Mouse (Mus musculus): Measurements from ENCODE around the gene Rpl11. TPM values are rescaled to one million over a fixed set of nuclear protein-coding genes. Genes with fewer than 3 reads are reported as not detected.
"Not testable (repeated sequence)": the region's sequence is repeated elsewhere in the genome, so short reads cannot be mapped to it uniquely, and the experiment has no call there.

Rpl11 gene
- polyA plus RNA-seq (2016; fragmentation: Nextera tagmentation; extraction: Ambion mirVana), result 485 and 525 TPM in 2 replicates

GRCm38 (mm10) chr4:136053247-136053596 is at the start of gene Rpl11:
TSS of gene Rpl11 (minus strand) at chr4:136053428.
- Histone ChIP-seq H3K36me3 (replicated peaks) (peaks cover 42% of the 10 kb centered on the region), H3K27ac (peak within 1 kb of the TSS; percentile 100), H3K27me3 (ENCODE audit: poor library complexity, severe bottlenecking) (no peaks in the 10 kb centered on the region), H3K4me3 (peak within 1 kb of the TSS; percentile 96), H3K9me3 (no peaks in the 10 kb centered on the region), H3K4me1 (peaks cover 30% of the 10 kb centered on the region)
- under 1% methylated on average over 21 of the region's 21 CpGs for WGBS
- DNase-seq (ENCODE audit: extremely low spot score, low spot score), result peak; percentile 95

- not testable (repeated sequence) for DNase-seq (ENCODE audit: extremely low spot score, low spot score); H3K9me3 ChIP-seq; H3K36me3 ChIP-seq (replicated peaks); H3K4me3 ChIP-seq; H3K27ac ChIP-seq
- Histone ChIP-seq H3K4me1 (peaks cover 29% of the 10 kb centered on the region), H3K27me3 (ENCODE audit: poor library complexity, severe bottlenecking) (peaks cover 38% of the 10 kb centered on the region)
- WGBS, result 84% methylated on average over 4 of the region's 4 CpGs
Measured at GRCm38 (mm10) chr4:136101753-136102152, 48.5 kb upstream of the Rpl11 start.

- no peak for DNase-seq (ENCODE audit: extremely low spot score, low spot score)
- H3K4me3 ChIP-seq, result no peak overlapping the region
- WGBS, result 77% methylated on average over 12 of the region's 12 CpGs
- no peaks in the 10 kb centered on the region for H3K36me3 ChIP-seq (replicated peaks)
- H3K9me3 ChIP-seq, result no peaks in the 10 kb centered on the region
- peaks cover 33% of the 10 kb centered on the region for H3K4me1 ChIP-seq
- no peak overlapping the region for H3K27ac ChIP-seq
- peaks cover 45% of the 10 kb centered on the region for H3K27me3 ChIP-seq (ENCODE audit: poor library complexity, severe bottlenecking)
Measured at GRCm38 (mm10) chr4:136100396-136101070, 47.3 kb upstream of the Rpl11 start.

- DNase-seq (ENCODE audit: extremely low spot score, low spot score), result no peak
- H3K9me3 ChIP-seq, result no peaks in the 10 kb centered on the region
- 88% methylated on average over 3 of the region's 3 CpGs for WGBS
- peaks cover 28% of the 10 kb centered on the region for H3K27me3 ChIP-seq (ENCODE audit: poor library complexity, severe bottlenecking)
- no peak overlapping the region for H3K4me3 ChIP-seq
- no peak overlapping the region for H3K27ac ChIP-seq
- no peaks in the 10 kb centered on the region for H3K36me3 ChIP-seq (replicated peaks)
- peaks cover 29% of the 10 kb centered on the region for H3K4me1 ChIP-seq
Measured at GRCm38 (mm10) chr4:136098446-136098845, 45.2 kb upstream of the Rpl11 start.

GRCm38 (mm10) chr4:136096446-136097113 is 43.4 kb upstream of the Rpl11 start:
- Histone ChIP-seq H3K27me3 (ENCODE audit: poor library complexity, severe bottlenecking) (peaks cover 17% of the 10 kb centered on the region; the same call in 1 of the 2 replicates), H3K9me3 (peaks cover 11% of the 10 kb centered on the region; the same call in 1 of the 2 replicates), H3K4me3 (no peak overlapping the region), H3K27ac (0 out of 2 replicates have a peak overlapping the region, but pooled peaks have one; percentile 40), H3K4me1 (peaks cover 29% of the 10 kb centered on the region), H3K36me3 (replicated peaks) (no peaks in the 10 kb centered on the region)
- no peak for DNase-seq (ENCODE audit: extremely low spot score, low spot score)
- 62% methylated on average over 11 of the region's 11 CpGs for WGBS

- Histone ChIP-seq H3K27me3 (ENCODE audit: poor library complexity, severe bottlenecking) (peaks cover 17% of the 10 kb centered on the region; the same call in 1 of the 2 replicates), H3K27ac (0 out of 2 replicates have a peak overlapping the region, but pooled peaks have one; percentile 44), H3K36me3 (replicated peaks) (no peaks in the 10 kb centered on the region), H3K9me3 (peaks cover 11% of the 10 kb centered on the region; the same call in 1 of the 2 replicates), H3K4me1 (peaks cover 29% of the 10 kb centered on the region), H3K4me3 (no peak overlapping the region)
- DNase-seq (ENCODE audit: extremely low spot score, low spot score), result no peak
- 81% methylated on average over 9 of the region's 9 CpGs for WGBS
Measured at GRCm38 (mm10) chr4:136095490-136096105, 42.4 kb upstream of the Rpl11 start.

GRCm38 (mm10) chr4:136094519-136095219 is 41.4 kb upstream of the Rpl11 start:
- Histone ChIP-seq H3K27ac (peak overlapping the region; percentile 44), H3K9me3 (peaks cover 11% of the 10 kb centered on the region; the same call in 1 of the 2 replicates), H3K27me3 (ENCODE audit: poor library complexity, severe bottlenecking) (peaks cover 17% of the 10 kb centered on the region; the same call in 1 of the 2 replicates), H3K4me1 (peaks cover 32% of the 10 kb centered on the region), H3K36me3 (replicated peaks) (no peaks in the 10 kb centered on the region), H3K4me3 (no peak overlapping the region)
- WGBS, result 82% methylated on average over 18 of the region's 18 CpGs
- no peak for DNase-seq (ENCODE audit: extremely low spot score, low spot score)

GRCm38 (mm10) chr4:136092498-136092897 is 39.3 kb upstream of the Rpl11 start:
- Histone ChIP-seq H3K4me1 (peaks cover 48% of the 10 kb centered on the region), H3K27me3 (ENCODE audit: poor library complexity, severe bottlenecking) (peaks cover 17% of the 10 kb centered on the region; the same call in 1 of the 2 replicates), H3K27ac (no peak overlapping the region), H3K36me3 (replicated peaks) (no peaks in the 10 kb centered on the region), H3K4me3 (no peak overlapping the region), H3K9me3 (peaks cover 11% of the 10 kb centered on the region; the same call in 1 of the 2 replicates)
- no peak for DNase-seq (ENCODE audit: extremely low spot score, low spot score)
- WGBS, result 89% methylated on average over 7 of the region's 7 CpGs

GRCm38 (mm10) chr4:136091346-136091745 is 38.1 kb upstream of the Rpl11 start:
- Histone ChIP-seq H3K27me3 (ENCODE audit: poor library complexity, severe bottlenecking) (peaks cover 12% of the 10 kb centered on the region; the same call in 1 of the 2 replicates), H3K36me3 (replicated peaks) (no peaks in the 10 kb centered on the region), H3K27ac (no peak overlapping the region), H3K9me3 (peaks cover 11% of the 10 kb centered on the region; the same call in 1 of the 2 replicates), H3K4me3 (no peak overlapping the region), H3K4me1 (peaks cover 43% of the 10 kb centered on the region)
- no peak for DNase-seq (ENCODE audit: extremely low spot score, low spot score)
- WGBS, result 95% methylated on average over 4 of the region's 4 CpGs

- peak overlapping the region; percentile 76; the same call in 1 of the 2 replicates for H3K27ac ChIP-seq
- H3K9me3 ChIP-seq, result peaks cover 11% of the 10 kb centered on the region; the same call in 1 of the 2 replicates
- no peaks in the 10 kb centered on the region; the same call in 1 of the 2 replicates for H3K27me3 ChIP-seq (ENCODE audit: poor library complexity, severe bottlenecking)
- WGBS, result 59% methylated on average over 11 of the region's 11 CpGs
- peaks cover 31% of the 10 kb centered on the region for H3K4me1 ChIP-seq
- no peak for DNase-seq (ENCODE audit: extremely low spot score, low spot score)
- no peak overlapping the region for H3K4me3 ChIP-seq
- no peaks in the 10 kb centered on the region for H3K36me3 ChIP-seq (replicated peaks)
Measured at GRCm38 (mm10) chr4:136089748-136090583, 36.7 kb upstream of the Rpl11 start.

GRCm38 (mm10) chr4:136088971-136089747 is 35.9 kb upstream of the Rpl11 start:
- no peaks in the 10 kb centered on the region for H3K36me3 ChIP-seq (replicated peaks)
- WGBS, result 32% methylated on average over 16 of the region's 16 CpGs
- no peak overlapping the region for H3K4me3 ChIP-seq
- peaks cover 23% of the 10 kb centered on the region for H3K4me1 ChIP-seq
- H3K9me3 ChIP-seq, result peaks cover 11% of the 10 kb centered on the region; the same call in 1 of the 2 replicates
- H3K27me3 ChIP-seq (ENCODE audit: poor library complexity, severe bottlenecking), result no peaks in the 10 kb centered on the region; the same call in 1 of the 2 replicates
- DNase-seq (ENCODE audit: extremely low spot score, low spot score), result no peak
- peak overlapping the region; percentile 76 for H3K27ac ChIP-seq
